Mouse (Mus musculus): ENCODE results near the gene Tut1.
"Not testable (repeated sequence)": the region's sequence is repeated elsewhere in the genome, so short reads cannot be mapped to it uniquely, and the experiment has no call there.

Tut1 gene

GRCm38 (mm10) chr19:8984255-8984868 is 30.7 kb downstream of the Tut1 start:
- DNase-seq: peak; percentile 92

- DNase-seq: peak; percentile 34
Measured at GRCm38 (mm10) chr19:8985891-8986290, 32.2 kb downstream of the Tut1 start.

- peak; percentile 25 for DNase-seq
Measured at GRCm38 (mm10) chr19:8987816-8988215, 34.2 kb downstream of the Tut1 start.

GRCm38 (mm10) chr19:8988346-8989065 is 34.9 kb downstream of the Tut1 start:
- no peak for DNase-seq

GRCm38 (mm10) chr19:8989066-8989566 is 35.5 kb downstream of the Tut1 start, which contains the start of gene Ahnak:
TSS of gene Ahnak (plus strand) at chr19:8989284.
- peak; percentile 89 for DNase-seq

GRCm38 (mm10) chr19:8989567-8990431 is 36.2 kb downstream of the Tut1 start:
- DNase-seq: peak; percentile 96

- DNase-seq: peak; percentile 54
Measured at GRCm38 (mm10) chr19:8990432-8991102, 36.9 kb downstream of the Tut1 start.

- peak; percentile 19 for DNase-seq
Measured at GRCm38 (mm10) chr19:8991245-8991870, 37.7 kb downstream of the Tut1 start.

GRCm38 (mm10) chr19:8991871-8992735 is 38.5 kb downstream of the Tut1 start:
- peak; percentile 75 for DNase-seq

- DNase-seq: peak; percentile 96
Measured at GRCm38 (mm10) chr19:8992769-8993624, 39.4 kb downstream of the Tut1 start.

- DNase-seq: no peak
Measured at GRCm38 (mm10) chr19:8993625-8993912, 39.9 kb downstream of the Tut1 start.

GRCm38 (mm10) chr19:8994813-8995607 is 41.4 kb downstream of the Tut1 start:
- no peak for DNase-seq

GRCm38 (mm10) chr19:8996601-8997000 is 43.0 kb downstream of the Tut1 start:
- no peak for DNase-seq

- DNase-seq: peak; percentile 96
Measured at GRCm38 (mm10) chr19:8997546-8997945, 43.9 kb downstream of the Tut1 start.

- no peak for DNase-seq
Measured at GRCm38 (mm10) chr19:8998546-8998945, 44.9 kb downstream of the Tut1 start.

- no peak for DNase-seq
Measured at GRCm38 (mm10) chr19:8999223-8999622, 45.6 kb downstream of the Tut1 start.

- DNase-seq: not testable (repeated sequence)
Measured at GRCm38 (mm10) chr19:9006915-9007314, 53.3 kb downstream of the Tut1 start.

Data from lung, postnatal 10 days (tissue).